Mouse (Mus musculus): ENCODE results near the gene Flt4. TPM values are rescaled to one million over a fixed set of nuclear protein-coding genes. Genes with fewer than 3 reads are reported as not detected.

The Flt4 gene
- polyA plus RNA-seq, 1 experiment = 0.02 TPM

- Histone ChIP-seq H3K36me3 (ENCODE audit: control insufficient read depth, insufficient read depth) (no peaks in the 10 kb centered on the region), H3K27me3 (ENCODE audit: control insufficient read depth, insufficient read depth, insufficient read length) (no peaks in the 10 kb centered on the region), H3K79me2 (ENCODE audit: control insufficient read depth, insufficient read depth) (no peaks in the 10 kb centered on the region), H3ac (ENCODE audit: control insufficient read depth, insufficient read length, low read depth) (no peak overlapping the region), H3K4me3 (ENCODE audit: insufficient read depth, poor library complexity, severe bottlenecking) (no peak overlapping the region), H3K79me3 (ENCODE audit: low read depth) (no peaks in the 10 kb centered on the region)
- TF ChIP-seq MYOD1 (IDR thresholded peaks at IDR 0.05; ENCODE audit: control insufficient read depth, insufficient read length, low read depth) (no peak), CTCF (IDR thresholded peaks at IDR 0.05; ENCODE audit: control insufficient read depth, insufficient read depth, insufficient read length) (no peak), MAX (IDR thresholded peaks at IDR 0.05) (no peak), CEBPB (IDR thresholded peaks at IDR 0.05; ENCODE audit: low read depth) (no peak), USF1 (IDR thresholded peaks at IDR 0.05; ENCODE audit: low read depth) (no peak), FOSL1 (IDR thresholded peaks at IDR 0.05; ENCODE audit: insufficient read depth, low read length, poor library complexity, severe bottlenecking) (no peak), MYOG (IDR thresholded peaks at IDR 0.05; ENCODE audit: control insufficient read depth, extremely low read depth, insufficient read length) (no peak)
Observed at GRCm38 (mm10) chr11:49658791-49659469, 49.9 kb downstream of the Flt4 start.

DNA sequence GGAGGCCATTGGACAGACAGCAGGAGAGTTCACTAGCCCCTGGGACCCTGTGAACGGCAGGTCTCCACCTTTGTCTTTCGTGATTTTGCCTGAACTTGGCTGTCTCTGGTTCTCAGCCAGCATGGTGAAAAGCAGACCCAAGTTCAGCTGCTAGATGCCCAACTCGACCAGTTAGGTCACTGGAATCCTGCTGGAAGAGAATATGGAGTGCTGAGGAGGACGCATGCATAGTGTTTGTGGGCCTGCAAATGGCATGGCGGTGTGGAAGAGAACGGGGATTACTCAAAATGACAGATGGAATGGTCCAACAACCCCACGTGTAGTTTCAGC is 50.4 kb downstream of the Flt4 start:
- no peaks in the 10 kb centered on the region for H3K79me3 ChIP-seq (ENCODE audit: low read depth)
- TF ChIP-seq MYOG (IDR thresholded peaks at IDR 0.05; ENCODE audit: control insufficient read depth, extremely low read depth, insufficient read length) (no peak), USF1 (IDR thresholded peaks at IDR 0.05; ENCODE audit: low read depth) (no peak), FOSL1 (IDR thresholded peaks at IDR 0.05; ENCODE audit: insufficient read depth, low read length, poor library complexity, severe bottlenecking) (no peak), MYOD1 (IDR thresholded peaks at IDR 0.05; ENCODE audit: control insufficient read depth, insufficient read length, low read depth) (no peak), MAX (IDR thresholded peaks at IDR 0.05) (no peak), CTCF (IDR thresholded peaks at IDR 0.05; ENCODE audit: control insufficient read depth, insufficient read depth, insufficient read length) (no peak), CEBPB (IDR thresholded peaks at IDR 0.05; ENCODE audit: low read depth) (no peak)
- no peak overlapping the region for H3K4me3 ChIP-seq (ENCODE audit: insufficient read depth, poor library complexity, severe bottlenecking)
- no peaks in the 10 kb centered on the region for H3K27me3 ChIP-seq (ENCODE audit: control insufficient read depth, insufficient read depth, insufficient read length)
- no peaks in the 10 kb centered on the region for H3K79me2 ChIP-seq (ENCODE audit: control insufficient read depth, insufficient read depth)
- no peaks in the 10 kb centered on the region for H3K36me3 ChIP-seq (ENCODE audit: control insufficient read depth, insufficient read depth)
- H3ac ChIP-seq (ENCODE audit: control insufficient read depth, insufficient read length, low read depth) = no peak overlapping the region

- no peaks in the 10 kb centered on the region for H3K79me3 ChIP-seq (ENCODE audit: low read depth)
- H3ac ChIP-seq (ENCODE audit: control insufficient read depth, insufficient read length, low read depth) = no peak overlapping the region
- H3K27me3 ChIP-seq (ENCODE audit: control insufficient read depth, insufficient read depth, insufficient read length) = no peaks in the 10 kb centered on the region
- no peak overlapping the region for H3K4me3 ChIP-seq (ENCODE audit: insufficient read depth, poor library complexity, severe bottlenecking)
- H3K79me2 ChIP-seq (ENCODE audit: control insufficient read depth, insufficient read depth) = no peaks in the 10 kb centered on the region
- H3K36me3 ChIP-seq (ENCODE audit: control insufficient read depth, insufficient read depth) = peaks cover 9% of the 10 kb centered on the region
- no peak for TF ChIP-seq MYOG (IDR thresholded peaks at IDR 0.05; ENCODE audit: control insufficient read depth, extremely low read depth, insufficient read length)
- TF ChIP-seq CTCF (IDR thresholded peaks at IDR 0.05; ENCODE audit: control insufficient read depth, insufficient read depth, insufficient read length) = no peak
- TF ChIP-seq MAX (IDR thresholded peaks at IDR 0.05) = no peak
- TF ChIP-seq CEBPB (IDR thresholded peaks at IDR 0.05; ENCODE audit: low read depth) = no peak
- TF ChIP-seq MYOD1 (IDR thresholded peaks at IDR 0.05; ENCODE audit: control insufficient read depth, insufficient read length, low read depth) = no peak
- no peak for TF ChIP-seq USF1 (IDR thresholded peaks at IDR 0.05; ENCODE audit: low read depth)
- no peak for TF ChIP-seq FOSL1 (IDR thresholded peaks at IDR 0.05; ENCODE audit: insufficient read depth, low read length, poor library complexity, severe bottlenecking)
Observed at GRCm38 (mm10) chr11:49662292-49662780, 53.3 kb downstream of the Flt4 start.

- Histone ChIP-seq H3K79me3 (ENCODE audit: low read depth) (no peaks in the 10 kb centered on the region), H3ac (ENCODE audit: control insufficient read depth, insufficient read length, low read depth) (no peak within 1 kb of the TSS), H3K4me3 (ENCODE audit: insufficient read depth, poor library complexity, severe bottlenecking) (no peak within 1 kb of the TSS), H3K79me2 (ENCODE audit: control insufficient read depth, insufficient read depth) (no peaks in the 10 kb centered on the region), H3K27me3 (ENCODE audit: control insufficient read depth, insufficient read depth, insufficient read length) (no peaks in the 10 kb centered on the region), H3K36me3 (ENCODE audit: control insufficient read depth, insufficient read depth) (peaks cover 11% of the 10 kb centered on the region)
- no peak for TF ChIP-seq FOSL1 (IDR thresholded peaks at IDR 0.05; ENCODE audit: insufficient read depth, low read length, poor library complexity, severe bottlenecking)
Observed at GRCm38 (mm10) chr11:49663310-49663709, 54.2 kb downstream of the Flt4 start, which contains the start of gene Scgb3a1. Gene Scgb3a1 (plus strand): TSS chr11:49663610.

DNA sequence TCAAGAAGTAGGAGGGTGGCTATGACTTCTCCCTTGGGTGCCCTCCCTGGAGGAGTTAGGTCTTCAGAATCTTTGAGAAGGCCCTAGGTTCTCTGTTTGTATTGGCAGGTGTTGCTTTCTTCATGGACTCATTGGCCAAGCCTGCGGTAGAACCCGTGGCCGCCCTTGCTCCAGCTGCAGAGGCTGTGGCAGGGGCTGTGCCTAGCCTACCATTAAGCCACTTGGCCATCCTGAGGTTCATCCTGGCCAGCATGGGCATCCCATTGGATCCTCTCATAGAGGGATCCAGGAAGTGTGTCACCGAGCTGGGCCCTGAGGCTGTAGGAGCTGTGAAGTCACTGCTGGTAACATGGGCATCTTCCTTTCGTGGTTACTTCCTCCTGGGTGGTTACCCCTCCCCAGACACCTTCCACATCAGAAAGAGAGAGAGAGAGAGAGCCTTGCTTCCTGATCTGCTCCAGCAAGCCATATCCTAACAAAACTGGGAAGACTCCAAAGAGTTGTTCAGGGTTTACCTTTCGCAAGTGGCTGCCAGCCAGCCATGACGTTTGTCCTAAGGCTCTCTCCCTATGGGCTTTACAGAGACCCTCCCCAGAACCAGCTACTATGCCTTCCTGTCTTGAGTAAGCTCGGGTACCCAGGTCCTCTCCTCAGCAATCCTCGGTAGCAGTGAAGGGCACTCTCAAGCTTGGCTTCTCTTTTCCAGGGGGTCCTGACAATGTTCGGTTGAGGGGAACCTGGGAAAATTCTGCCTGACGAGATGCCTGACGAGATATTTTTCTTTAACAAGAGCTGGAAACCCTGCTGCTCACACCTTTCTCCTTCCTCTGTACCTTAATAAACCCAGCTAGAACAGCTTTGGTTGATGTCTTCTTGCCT is 55.4 kb downstream of the Flt4 start:
- H3K79me3 ChIP-seq (ENCODE audit: low read depth) = no peaks in the 10 kb centered on the region
- H3K79me2 ChIP-seq (ENCODE audit: control insufficient read depth, insufficient read depth) = no peaks in the 10 kb centered on the region
- TF ChIP-seq USF1 (IDR thresholded peaks at IDR 0.05; ENCODE audit: low read depth) (no peak), MAX (IDR thresholded peaks at IDR 0.05) (no peak), FOSL1 (IDR thresholded peaks at IDR 0.05; ENCODE audit: insufficient read depth, low read length, poor library complexity, severe bottlenecking) (no peak), MYOG (IDR thresholded peaks at IDR 0.05; ENCODE audit: control insufficient read depth, extremely low read depth, insufficient read length) (no peak), CTCF (IDR thresholded peaks at IDR 0.05; ENCODE audit: control insufficient read depth, insufficient read depth, insufficient read length) (no peak), CEBPB (IDR thresholded peaks at IDR 0.05; ENCODE audit: low read depth) (no peak), MYOD1 (IDR thresholded peaks at IDR 0.05; ENCODE audit: control insufficient read depth, insufficient read length, low read depth) (no peak)
- H3K4me3 ChIP-seq (ENCODE audit: insufficient read depth, poor library complexity, severe bottlenecking) = no peak overlapping the region
- no peaks in the 10 kb centered on the region for H3K27me3 ChIP-seq (ENCODE audit: control insufficient read depth, insufficient read depth, insufficient read length)
- H3ac ChIP-seq (ENCODE audit: control insufficient read depth, insufficient read length, low read depth) = no peak overlapping the region
- peaks cover 23% of the 10 kb centered on the region for H3K36me3 ChIP-seq (ENCODE audit: control insufficient read depth, insufficient read depth)

Data from C2C12 (cell line).